Mouse (Mus musculus) forebrain, postnatal 0 days (tissue): ENCODE measurements at regions not wholly inside any gene's neighbourhood (a gene's known extent, or its start where the extent isn't known, plus 50 kb on each side); places are given as distances from the start of the nearest gene placed in this dataset.

Experiments used
- ATAC-seq: fragments of 200-750 bp; cut with Nextera tagmentation; 2 replicates; pipeline ENCODE4 v1.8.0; 2017; ENCODE audit warnings: mild to moderate bottlenecking, moderate library complexity
- DNase-seq: peaks from one replicate; pipeline ENCODE4 v3.0.0-alpha.2; 2015
- H3K27ac ChIP-seq: fragments of 300-500 bp; sonication (generic); 2 replicates; pipeline ENCODE4 v1.5.1; 2014; ENCODE audit warnings: low read depth, mild to moderate bottlenecking, antibody characterized with exemption, low read length, moderate library complexity, mixed read lengths
- H3K27me3 ChIP-seq: fragments of 300-500 bp; sonication (generic); 2 replicates; pipeline ENCODE4 v1.6.1; 2014; ENCODE audit warnings: mild to moderate bottlenecking, low read length, mixed read lengths; ENCODE audit not compliant: insufficient read depth
- H3K36me3 ChIP-seq: fragments of 300-500 bp; sonication (generic); 2 replicates; pipeline ENCODE4 v1.6.1; 2014; ENCODE audit warnings: mild to moderate bottlenecking, moderate library complexity; ENCODE audit not compliant: insufficient read depth
- H3K4me1 ChIP-seq: fragments of 300-500 bp; sonication (generic); 2 replicates; pipeline ENCODE4 v1.6.1; 2014; ENCODE audit warnings: antibody characterized with exemption; ENCODE audit not compliant: insufficient read depth
- H3K4me2 ChIP-seq: fragments of 300-500 bp; sonication (generic); 2 replicates; pipeline ENCODE4 v1.6.1; 2014; ENCODE audit warnings: low read depth, mild to moderate bottlenecking, moderate library complexity
- H3K4me3 ChIP-seq: fragments of 300-500 bp; sonication (generic); 2 replicates; pipeline ENCODE4 v1.5.1; 2014; ENCODE audit warnings: low read depth, low read length, mixed read lengths
- H3K9ac ChIP-seq: fragments of 300-500 bp; sonication (generic); 2 replicates; pipeline ENCODE4 v1.6.1; 2014; ENCODE audit warnings: mild to moderate bottlenecking
- H3K9me3 ChIP-seq: fragments of 300-500 bp; sonication (generic); 2 replicates; pipeline ENCODE4 v1.6.1; 2016; ENCODE audit warnings: low read length
- CTCF ChIP-seq: sonication (generic); IDR thresholded peaks from 2 replicates; pipeline ENCODE4 v1.5.1; 2016; ENCODE audit warnings: antibody characterized with exemption, control low read depth, low read depth
- WGBS: fragments of 180-500 bp; shearing (Covaris S2); extraction: QIAGEN DNeasy Blood & Tissue Kit; methylation state at CpG from one replicate; pipeline ENCODE4 v1.1.7; 2014; 5-methylcytosine and 5-hydroxymethylcytosine counted together

DNA sequence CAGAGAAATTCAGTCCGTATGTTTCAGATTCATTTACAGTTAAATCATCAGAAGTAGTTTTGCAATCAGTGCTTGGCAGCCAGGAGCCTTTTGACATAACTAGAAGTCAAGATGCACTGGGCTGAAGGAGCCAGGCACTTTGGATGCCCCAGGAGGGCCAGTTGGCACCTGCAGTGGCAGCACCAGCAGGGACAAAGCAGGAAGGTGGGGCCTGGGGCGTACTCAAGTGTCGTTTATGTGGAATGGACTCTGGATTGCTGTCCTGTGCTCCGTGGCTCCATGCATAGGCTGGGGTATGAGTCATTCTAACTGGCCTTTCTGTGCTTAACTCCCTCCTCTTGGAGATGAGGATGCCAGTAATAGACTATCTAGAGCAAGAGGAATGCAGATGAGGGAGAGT, 186.2 kb upstream of the Klf4 start:
- ATAC-seq (no peak), DNase-seq (no peak)
- Histone ChIP-seq H3K27ac (no peak overlapping the region), H3K36me3 (no peaks in the 10 kb centered on the region), H3K4me1 (no peaks in the 10 kb centered on the region), H3K9ac (no peak overlapping the region), H3K4me3 (no peak overlapping the region), H3K9me3 (no peaks in the 10 kb centered on the region), H3K4me2 (no peak overlapping the region), H3K27me3 (no peaks in the 10 kb centered on the region)
- 66% methylated on average over 4 of the region's 4 CpGs for WGBS
- no peak for TF ChIP-seq CTCF

GRCm38 (mm10) chr4:55716161-55716651, 183.9 kb upstream of the Klf4 start:
- Histone ChIP-seq H3K27me3 (no peaks in the 10 kb centered on the region), H3K9me3 (no peaks in the 10 kb centered on the region), H3K4me2 (no peak overlapping the region), H3K9ac (no peak overlapping the region), H3K4me3 (no peak overlapping the region), H3K4me1 (no peaks in the 10 kb centered on the region), H3K27ac (no peak overlapping the region), H3K36me3 (no peaks in the 10 kb centered on the region)
- no peak for TF ChIP-seq CTCF
- ATAC-seq = no peak
- DNase-seq = no peak
- WGBS = 53% methylated on average over 5 of the region's 5 CpGs

GRCm38 (mm10) chr4:55711500-55712341, 179.5 kb upstream of the Klf4 start:
- no peak overlapping the region for H3K27ac ChIP-seq
- no peak overlapping the region for H3K9ac ChIP-seq
- no peaks in the 10 kb centered on the region for H3K27me3 ChIP-seq
- H3K4me3 ChIP-seq = no peak overlapping the region
- H3K4me1 ChIP-seq = no peaks in the 10 kb centered on the region
- no peak for TF ChIP-seq CTCF
- no peak overlapping the region for H3K4me2 ChIP-seq
- peak; percentile 50 for ATAC-seq
- no peaks in the 10 kb centered on the region for H3K9me3 ChIP-seq
- no peak for DNase-seq
- 73% methylated on average over 13 of the region's 13 CpGs for WGBS
- H3K36me3 ChIP-seq = no peaks in the 10 kb centered on the region

GRCm38 (mm10) chr4:55710476-55710875, 178.2 kb upstream of the Klf4 start:
- TF ChIP-seq CTCF = no peak
- 95% methylated on average over 5 of the region's 5 CpGs for WGBS
- no peak overlapping the region for H3K9ac ChIP-seq
- no peaks in the 10 kb centered on the region for H3K27me3 ChIP-seq
- H3K4me3 ChIP-seq = no peak overlapping the region
- no peak for ATAC-seq
- H3K27ac ChIP-seq = no peak overlapping the region
- no peaks in the 10 kb centered on the region for H3K36me3 ChIP-seq
- no peak overlapping the region for H3K4me2 ChIP-seq
- DNase-seq = no peak
- no peaks in the 10 kb centered on the region for H3K9me3 ChIP-seq
- no peaks in the 10 kb centered on the region for H3K4me1 ChIP-seq

DNA sequence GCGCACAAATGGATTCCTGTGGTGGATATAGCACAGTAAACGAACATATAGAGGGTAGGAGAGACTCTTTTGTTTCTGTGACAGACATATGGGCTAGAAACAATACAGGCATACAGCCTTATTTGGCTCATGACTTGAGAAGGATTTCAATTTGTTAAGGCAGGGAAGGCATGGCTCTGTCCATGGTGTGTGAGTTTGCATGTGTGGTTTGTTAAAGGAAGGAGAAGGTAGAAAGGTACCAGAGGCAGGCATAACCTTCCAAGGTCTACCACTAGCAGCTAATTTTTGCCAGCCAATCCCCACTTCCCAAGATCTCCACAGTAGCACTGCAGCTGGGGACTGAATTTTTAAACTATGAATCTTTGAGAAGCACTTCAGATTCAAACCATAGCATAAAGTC, 176.5 kb upstream of the Klf4 start:
- no peak for ATAC-seq

GRCm38 (mm10) chr4:55707916-55708315, 175.7 kb upstream of the Klf4 start:
- ATAC-seq (no peak), DNase-seq (no peak)
- Histone ChIP-seq H3K4me1 (no peaks in the 10 kb centered on the region), H3K9me3 (no peaks in the 10 kb centered on the region), H3K9ac (no peak overlapping the region), H3K27ac (no peak overlapping the region), H3K4me3 (no peak overlapping the region), H3K27me3 (no peaks in the 10 kb centered on the region), H3K36me3 (no peaks in the 10 kb centered on the region), H3K4me2 (no peak overlapping the region)
- WGBS = 84% methylated on average over 10 of the region's 10 CpGs
- no peak for TF ChIP-seq CTCF

More for the DNA sequence above, 176.5 kb upstream of the Klf4 start:
- no peak overlapping the region for H3K4me3 ChIP-seq
- H3K27me3 ChIP-seq = no peaks in the 10 kb centered on the region
- no peaks in the 10 kb centered on the region for H3K4me1 ChIP-seq
- H3K36me3 ChIP-seq = no peaks in the 10 kb centered on the region
- DNase-seq = no peak
- no peak overlapping the region for H3K9ac ChIP-seq
- H3K27ac ChIP-seq = no peak overlapping the region
- no peaks in the 10 kb centered on the region for H3K9me3 ChIP-seq
- no peak overlapping the region for H3K4me2 ChIP-seq
- no peak for TF ChIP-seq CTCF
- WGBS = 66% methylated on average over 2 of the region's 2 CpGs

- no peaks in the 10 kb centered on the region for H3K9me3 ChIP-seq
- DNase-seq = no peak
- no peak overlapping the region for H3K4me2 ChIP-seq
- H3K36me3 ChIP-seq = no peaks in the 10 kb centered on the region
- TF ChIP-seq CTCF = no peak
- no peak overlapping the region for H3K4me3 ChIP-seq
- no peaks in the 10 kb centered on the region for H3K27me3 ChIP-seq
- ATAC-seq = no peak
- no peaks in the 10 kb centered on the region for H3K4me1 ChIP-seq
- H3K27ac ChIP-seq = no peak overlapping the region
- H3K9ac ChIP-seq = no peak overlapping the region
- 87% methylated on average over 4 of the region's 4 CpGs for WGBS
Measured at GRCm38 (mm10) chr4:55704921-55705320, 172.7 kb upstream of the Klf4 start.
